Mouse (Mus musculus): ENCODE data around the gene Retreg3. TPM values are rescaled to one million over a fixed set of nuclear protein-coding genes. Genes with fewer than 3 reads are reported as not detected.
"Not testable (repeated sequence)": the region's sequence is repeated elsewhere in the genome, so short reads cannot be mapped to it uniquely, and the experiment has no call there.

Retreg3 gene
- polyA plus RNA-seq, 1 experiment from 2014 or later = 10.6 TPM

DNA sequence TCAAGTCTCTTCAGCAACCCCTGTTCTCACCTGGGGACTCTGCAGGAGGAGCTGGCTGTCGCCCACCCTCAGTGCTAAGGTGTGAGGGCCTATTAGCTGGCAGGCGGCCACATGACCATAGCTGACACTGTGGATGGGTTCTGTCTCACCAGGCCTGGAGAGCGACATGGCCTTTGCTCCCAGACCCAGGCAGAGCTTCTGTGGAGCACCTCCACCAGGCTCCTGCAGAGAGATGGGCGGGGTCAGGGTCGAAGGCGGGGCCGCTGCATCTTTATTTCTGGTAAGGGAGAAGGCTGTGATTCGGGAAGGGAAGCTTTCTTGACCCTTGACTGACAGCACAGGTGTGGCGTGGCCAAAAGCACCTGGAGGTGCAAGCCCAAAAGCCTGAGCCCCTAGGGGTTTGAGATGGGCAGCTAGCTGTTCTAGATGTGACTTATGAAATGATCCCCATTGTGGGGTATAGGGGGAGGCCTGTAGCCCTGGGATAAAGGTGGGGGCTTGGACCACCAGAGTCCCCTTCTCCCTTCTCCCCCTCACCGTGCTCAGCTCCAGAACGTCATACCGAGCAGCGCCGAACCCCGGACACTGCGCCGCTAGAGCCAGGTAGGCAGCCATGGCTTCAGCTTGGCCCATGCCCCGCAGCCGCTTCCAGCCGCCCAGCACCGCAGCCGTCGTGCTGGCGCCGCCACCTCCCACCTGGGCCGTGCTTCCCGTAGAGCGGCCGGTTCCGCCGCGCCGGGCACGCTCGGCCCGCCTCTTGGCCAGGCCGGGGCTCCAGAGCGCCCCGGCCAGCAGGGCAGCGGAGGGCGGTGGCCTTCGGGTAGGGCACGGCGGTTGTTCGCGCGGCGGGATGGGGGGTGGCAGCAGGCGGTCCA, 44.0 kb upstream of the Retreg3 start:
- peaks cover 48% of the 10 kb centered on the region for H3K27me3 ChIP-seq (ENCODE audit: control insufficient read depth, insufficient read depth, low read length)
- peaks cover 6% of the 10 kb centered on the region; the same call in 1 of the 2 replicates for H3K4me1 ChIP-seq (ENCODE audit: control insufficient read depth, insufficient read depth, low read length)
- H3K4me3 ChIP-seq (ENCODE audit: low read depth, low read length) = peak overlapping the region; percentile 20
- no peak; the same call in 1 of the 2 replicates for ATAC-seq (ENCODE audit: low read depth)
- peak overlapping the region; percentile 7; the same call in 1 of the 2 replicates for H3K9ac ChIP-seq (replicated peaks; ENCODE audit: low read depth, low read length)
- peaks cover 17% of the 10 kb centered on the region for H3K36me3 ChIP-seq (ENCODE audit: control insufficient read depth, insufficient read depth, low read length)
- no peaks in the 10 kb centered on the region for H3K9me3 ChIP-seq (ENCODE audit: control insufficient read depth, low read length)
- H3K4me2 ChIP-seq (ENCODE audit: low read depth, low read length) = peak overlapping the region; percentile 23; the same call in 1 of the 2 replicates
- WGBS = 13% methylated on average over 44 of the region's 49 CpGs
- no peak overlapping the region for H3K27ac ChIP-seq (ENCODE audit: low read depth, low read length)

DNA sequence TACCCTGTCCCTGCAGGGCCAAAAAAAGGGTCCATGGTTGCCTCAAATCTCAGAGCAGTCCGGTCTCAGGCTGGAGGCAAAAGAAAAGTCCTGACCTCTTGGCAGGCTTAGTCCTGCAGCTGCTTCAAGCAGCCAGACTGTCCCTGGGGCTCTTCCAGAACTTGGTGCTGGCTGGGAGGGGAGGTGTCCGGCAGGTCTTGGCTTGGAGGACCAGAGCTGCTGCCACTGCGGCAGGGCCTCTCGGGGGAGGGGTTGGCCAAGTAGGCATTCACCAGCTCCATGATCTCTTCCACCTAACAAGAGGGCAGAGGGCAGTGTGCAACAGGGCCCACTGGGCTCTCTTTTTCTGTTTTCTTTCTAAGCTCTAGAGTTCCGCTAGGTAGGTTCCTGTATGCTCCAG, 43.1 kb upstream of the Retreg3 start:
- no peaks in the 10 kb centered on the region for H3K9me3 ChIP-seq (ENCODE audit: control insufficient read depth, low read length)
- H3K27ac ChIP-seq (ENCODE audit: low read depth, low read length) = no peak overlapping the region
- H3K4me1 ChIP-seq (ENCODE audit: control insufficient read depth, insufficient read depth, low read length) = peaks cover 5% of the 10 kb centered on the region; the same call in 1 of the 2 replicates
- peaks cover 16% of the 10 kb centered on the region for H3K36me3 ChIP-seq (ENCODE audit: control insufficient read depth, insufficient read depth, low read length)
- H3K27me3 ChIP-seq (ENCODE audit: control insufficient read depth, insufficient read depth, low read length) = peaks cover 43% of the 10 kb centered on the region
- no peak overlapping the region for H3K9ac ChIP-seq (replicated peaks; ENCODE audit: low read depth, low read length)
- no peak for ATAC-seq (ENCODE audit: low read depth)
- 40% methylated on average over 5 of the region's 5 CpGs for WGBS
- no peak overlapping the region for H3K4me2 ChIP-seq (ENCODE audit: low read depth, low read length)
- no peak overlapping the region for H3K4me3 ChIP-seq (ENCODE audit: low read depth, low read length)

DNA sequence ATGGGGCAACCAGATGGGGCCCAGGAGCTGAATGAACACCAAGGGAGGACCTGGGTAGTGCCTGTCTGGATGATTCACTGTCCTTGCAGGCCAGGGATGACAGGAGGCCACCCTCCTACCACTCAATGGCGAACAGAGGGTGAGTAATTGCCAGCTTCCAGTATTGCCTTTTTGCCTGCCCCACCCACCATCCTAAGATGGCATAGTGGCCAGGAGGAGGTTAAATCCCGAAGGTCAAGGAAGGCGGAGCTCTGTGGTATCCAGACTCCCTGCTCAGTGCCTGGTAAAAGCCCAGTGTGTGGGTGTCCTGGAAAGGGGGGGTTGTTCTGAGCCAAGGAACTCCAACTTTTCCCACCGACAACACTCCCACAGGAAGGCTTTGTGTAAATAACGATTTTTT, 42.6 kb upstream of the Retreg3 start:
- no peak overlapping the region for H3K9ac ChIP-seq (replicated peaks; ENCODE audit: low read depth, low read length)
- ATAC-seq (ENCODE audit: low read depth) = no peak
- H3K9me3 ChIP-seq (ENCODE audit: control insufficient read depth, low read length) = no peaks in the 10 kb centered on the region
- WGBS = 38% methylated on average over 5 of the region's 5 CpGs
- peaks cover 5% of the 10 kb centered on the region; the same call in 1 of the 2 replicates for H3K4me1 ChIP-seq (ENCODE audit: control insufficient read depth, insufficient read depth, low read length)
- no peak overlapping the region for H3K27ac ChIP-seq (ENCODE audit: low read depth, low read length)
- H3K27me3 ChIP-seq (ENCODE audit: control insufficient read depth, insufficient read depth, low read length) = peaks cover 38% of the 10 kb centered on the region
- H3K4me2 ChIP-seq (ENCODE audit: low read depth, low read length) = no peak overlapping the region
- H3K4me3 ChIP-seq (ENCODE audit: low read depth, low read length) = no peak overlapping the region
- H3K36me3 ChIP-seq (ENCODE audit: control insufficient read depth, insufficient read depth, low read length) = peaks cover 12% of the 10 kb centered on the region

DNA sequence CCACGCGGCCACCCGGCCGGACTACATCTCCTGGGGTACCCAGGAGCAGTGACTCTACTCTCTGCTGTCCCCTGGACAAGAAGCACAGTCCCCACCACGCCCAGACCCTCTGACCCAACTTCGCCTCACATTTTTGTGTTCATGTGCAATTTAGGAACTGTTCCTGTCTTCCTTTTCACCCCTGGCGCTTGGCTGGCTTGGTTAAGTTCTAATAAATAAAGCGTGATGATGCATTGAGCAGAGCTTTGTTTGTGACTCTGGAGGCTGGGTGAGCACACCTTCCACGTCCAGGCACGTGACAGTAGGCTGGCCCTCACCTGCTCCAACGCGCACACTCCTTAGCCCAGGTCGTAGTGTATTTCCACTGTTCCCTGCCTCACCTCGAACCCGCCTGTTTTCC, 41.9 kb upstream of the Retreg3 start:
- Histone ChIP-seq H3K9ac (replicated peaks; ENCODE audit: low read depth, low read length) (no peak overlapping the region), H3K27ac (ENCODE audit: low read depth, low read length) (no peak overlapping the region), H3K27me3 (ENCODE audit: control insufficient read depth, insufficient read depth, low read length) (peaks cover 32% of the 10 kb centered on the region), H3K4me1 (ENCODE audit: control insufficient read depth, insufficient read depth, low read length) (peaks cover 5% of the 10 kb centered on the region; the same call in 1 of the 2 replicates), H3K9me3 (ENCODE audit: control insufficient read depth, low read length) (no peaks in the 10 kb centered on the region), H3K4me3 (ENCODE audit: low read depth, low read length) (no peak overlapping the region), H3K36me3 (ENCODE audit: control insufficient read depth, insufficient read depth, low read length) (peaks cover 9% of the 10 kb centered on the region; the same call in 1 of the 2 replicates), H3K4me2 (ENCODE audit: low read depth, low read length) (no peak overlapping the region)
- WGBS = 89% methylated on average over 15 of the region's 15 CpGs
- ATAC-seq (ENCODE audit: low read depth) = no peak

DNA sequence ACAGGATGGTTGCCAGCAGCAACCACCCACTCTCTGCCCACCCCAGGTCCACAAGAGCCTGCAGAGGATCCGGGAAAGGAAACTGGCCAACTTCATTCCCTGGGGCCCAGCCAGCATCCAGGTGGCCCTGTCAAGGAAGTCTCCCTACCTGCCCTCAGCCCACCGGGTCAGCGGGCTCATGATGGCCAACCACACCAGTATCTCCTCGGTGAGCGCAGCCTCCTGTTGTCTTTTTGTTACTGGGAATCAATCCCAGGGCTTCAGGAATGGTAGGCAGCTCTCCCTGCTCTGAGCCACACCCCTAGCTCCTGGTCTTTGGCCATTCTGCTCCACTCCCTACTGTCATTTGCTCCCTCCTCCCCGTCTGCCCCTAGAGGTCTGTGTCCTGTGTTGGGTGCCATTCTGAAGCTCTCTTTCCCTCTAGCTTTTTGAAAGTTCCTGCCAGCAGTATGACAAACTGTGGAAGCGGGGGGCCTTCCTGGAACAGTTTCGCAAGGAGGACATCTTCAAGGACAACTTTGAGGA, 41.4 kb upstream of the Retreg3 start:
- 84% methylated on average over 6 of the region's 8 CpGs for whole genome bisulfite sequencing
- H3K4me2 ChIP-seq (ENCODE audit: low read depth, low read length); H3K4me1 ChIP-seq (ENCODE audit: control insufficient read depth, insufficient read depth, low read length); H3K4me3 ChIP-seq (ENCODE audit: low read depth, low read length); ATAC-seq (ENCODE audit: low read depth); H3K36me3 ChIP-seq (ENCODE audit: control insufficient read depth, insufficient read depth, low read length); H3K9me3 ChIP-seq (ENCODE audit: control insufficient read depth, low read length); H3K27ac ChIP-seq (ENCODE audit: low read depth, low read length); H3K9ac ChIP-seq (replicated peaks; ENCODE audit: low read depth, low read length): not testable (repeated sequence)
- peaks cover 27% of the 10 kb centered on the region for H3K27me3 ChIP-seq (ENCODE audit: control insufficient read depth, insufficient read depth, low read length)

DNA sequence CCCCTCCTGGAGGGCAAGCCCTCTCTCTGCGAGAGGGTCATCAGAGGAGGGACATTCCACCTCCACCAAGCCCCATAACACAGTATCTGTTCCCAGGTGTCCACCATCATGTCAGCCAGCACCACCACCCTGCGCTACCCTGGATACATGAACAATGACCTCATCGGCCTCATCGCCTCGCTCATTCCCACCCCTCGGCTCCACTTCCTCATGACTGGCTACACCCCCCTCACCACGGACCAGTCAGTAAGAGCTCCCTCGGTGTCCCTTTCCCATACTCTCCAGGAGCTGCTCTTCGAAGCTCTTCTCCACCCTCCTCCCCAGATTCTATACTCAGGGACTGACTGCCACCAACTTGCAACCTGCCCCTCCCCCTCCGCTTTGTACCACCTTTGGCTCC, 40.5 kb upstream of the Retreg3 start:
- not testable (repeated sequence) for H3K9me3 ChIP-seq (ENCODE audit: control insufficient read depth, low read length); H3K36me3 ChIP-seq (ENCODE audit: control insufficient read depth, insufficient read depth, low read length); H3K27ac ChIP-seq (ENCODE audit: low read depth, low read length); H3K4me2 ChIP-seq (ENCODE audit: low read depth, low read length); H3K4me3 ChIP-seq (ENCODE audit: low read depth, low read length); H3K9ac ChIP-seq (replicated peaks; ENCODE audit: low read depth, low read length); ATAC-seq (ENCODE audit: low read depth)
- Histone ChIP-seq H3K27me3 (ENCODE audit: control insufficient read depth, insufficient read depth, low read length) (peaks cover 18% of the 10 kb centered on the region), H3K4me1 (ENCODE audit: control insufficient read depth, insufficient read depth, low read length) (peaks cover 16% of the 10 kb centered on the region; the same call in 1 of the 2 replicates)
- 68% methylated on average over 7 of the region's 10 CpGs for WGBS

DNA sequence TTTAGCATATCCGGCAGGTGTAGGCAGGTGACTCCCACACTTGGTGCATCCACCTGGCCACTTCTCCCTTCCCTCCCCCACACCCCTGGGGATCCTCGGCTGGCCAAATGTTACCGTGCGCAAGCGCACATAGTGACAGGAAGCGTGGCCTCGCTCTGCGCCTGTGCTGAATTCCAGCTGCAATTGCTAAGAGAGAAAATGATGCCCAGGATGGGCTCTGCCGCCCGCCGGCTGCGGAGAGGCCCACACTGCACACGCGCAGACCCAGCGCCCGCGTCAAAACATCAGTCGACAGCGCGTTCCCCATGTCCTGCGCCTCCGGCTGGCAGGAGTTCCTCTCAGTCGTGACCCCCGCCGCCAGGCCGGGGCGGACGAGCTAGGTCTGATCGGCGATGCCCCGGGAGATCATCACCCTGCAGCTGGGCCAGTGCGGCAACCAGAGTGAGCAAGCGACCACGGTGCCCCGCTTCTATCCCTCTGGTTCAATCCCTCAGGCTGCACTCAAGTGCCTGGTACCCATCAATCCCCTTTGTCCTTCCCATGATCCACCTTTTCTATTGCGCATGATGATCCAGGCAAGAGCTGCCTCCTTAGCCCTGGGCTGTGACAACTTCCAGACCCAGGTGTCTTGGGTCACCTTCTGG, 36.2 kb upstream of the Retreg3 start, which contains the start of gene Tubg2:
Tubg2 (plus strand) TSS at position 180 of the 644 bp plus-strand sequence.
- WGBS = 2% methylated on average over 36 of the region's 36 CpGs

DNA sequence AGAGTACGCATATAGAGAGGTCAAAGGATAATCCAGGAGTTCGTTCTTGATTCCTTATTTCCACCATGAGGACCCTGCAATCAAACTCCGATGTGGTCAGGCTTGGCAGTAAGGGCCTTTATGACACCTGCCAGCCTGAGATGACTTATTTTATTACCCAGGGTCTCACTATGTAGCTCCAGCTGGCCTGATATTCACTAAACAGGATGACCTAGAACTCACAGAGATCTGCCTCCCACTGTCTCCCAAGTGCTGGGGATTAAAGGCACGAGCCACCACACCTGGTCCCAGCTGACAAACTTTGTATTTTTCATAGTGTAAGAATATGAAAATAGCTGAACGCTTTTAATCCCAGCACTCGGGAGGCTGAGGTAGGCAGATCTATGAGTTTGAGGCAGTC, 35.5 kb upstream of the Retreg3 start:
- Histone ChIP-seq H3K4me1 (ENCODE audit: control insufficient read depth, insufficient read depth, low read length) (0 out of 2 replicates have a peak, but pooled peaks cover 12% of the 10 kb centered on the region), H3K4me3 (ENCODE audit: low read depth, low read length) (peak overlapping the region; percentile 31; the same call in 1 of the 2 replicates), H3K9me3 (ENCODE audit: control insufficient read depth, low read length) (no peaks in the 10 kb centered on the region), H3K27ac (ENCODE audit: low read depth, low read length) (no peak overlapping the region), H3K36me3 (ENCODE audit: control insufficient read depth, insufficient read depth, low read length) (no peaks in the 10 kb centered on the region), H3K27me3 (ENCODE audit: control insufficient read depth, insufficient read depth, low read length) (no peaks in the 10 kb centered on the region), H3K4me2 (ENCODE audit: low read depth, low read length) (peak overlapping the region; percentile 48; the same call in 1 of the 2 replicates), H3K9ac (replicated peaks; ENCODE audit: low read depth, low read length) (no peak overlapping the region; the same call in 1 of the 2 replicates)
- 69% methylated on average over 6 of the region's 6 CpGs for WGBS
- no peak for ATAC-seq (ENCODE audit: low read depth)

More for the DNA sequence above, 36.2 kb upstream of the Retreg3 start, which contains the start of gene Tubg2:
- peak; percentile 91 for ATAC-seq (ENCODE audit: low read depth)
- peak within 1 kb of the TSS; percentile 57 for H3K9ac ChIP-seq (replicated peaks; ENCODE audit: low read depth, low read length)
- H3K4me2 ChIP-seq (ENCODE audit: low read depth, low read length) = peak within 1 kb of the TSS; percentile 48
- 0 out of 2 replicates have a peak, but pooled peaks cover 12% of the 10 kb centered on the region for H3K4me1 ChIP-seq (ENCODE audit: control insufficient read depth, insufficient read depth, low read length)
- H3K36me3 ChIP-seq (ENCODE audit: control insufficient read depth, insufficient read depth, low read length) = no peaks in the 10 kb centered on the region
- peak within 1 kb of the TSS; percentile 31 for H3K4me3 ChIP-seq (ENCODE audit: low read depth, low read length)
- H3K27me3 ChIP-seq (ENCODE audit: control insufficient read depth, insufficient read depth, low read length) = no peaks in the 10 kb centered on the region
- H3K27ac ChIP-seq (ENCODE audit: low read depth, low read length) = peak within 1 kb of the TSS; percentile 79
- H3K9me3 ChIP-seq (ENCODE audit: control insufficient read depth, low read length) = no peaks in the 10 kb centered on the region
